Mouse (Mus musculus) CD4-positive, CD25-positive, alpha-beta regulatory T cell, adult 4 months (primary cell): ENCODE measurements around the gene Afap1l2. TPM values are rescaled to one million over a fixed set of nuclear protein-coding genes. Genes with fewer than 3 reads are reported as not detected.

Experiments used
- ATAC-seq: one replicate; pipeline ENCODE4 v1.8.0; 2017
- polyA plus RNA-seq, 2 experiments: library from polyadenylated mRNA; unstranded; fragments of 100-300 nt; shearing (Covaris generic); gene quantifications; one replicate each; pipeline ENCODE4 v1.2.1; 2017

The Afap1l2 gene
- polyA plus RNA-seq, 2 experiments from 2014 or later = not detected

DNA sequence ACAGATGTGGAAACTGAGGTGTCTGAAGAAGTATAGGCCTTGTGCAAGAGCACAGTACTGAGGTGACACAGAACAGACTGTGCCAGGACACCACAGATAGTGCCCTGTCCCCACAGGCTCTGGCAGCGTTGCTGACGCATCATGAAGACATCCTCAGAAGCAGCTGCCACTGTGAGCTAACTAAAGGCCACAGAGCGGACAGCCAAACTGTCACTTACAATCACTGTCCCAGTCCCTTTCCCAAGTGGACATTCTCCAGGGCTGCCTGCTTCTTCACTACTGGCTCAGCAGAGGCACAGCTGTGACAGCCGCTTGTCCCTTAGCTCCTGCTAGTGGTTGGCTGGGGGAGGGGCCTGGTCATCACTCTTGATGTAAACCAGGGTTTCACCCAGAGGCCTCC, 33.9 kb downstream of the Afap1l2 start:
- ATAC-seq = no peak

GRCm38 (mm10) chr19:56972768-56973167, 35.3 kb downstream of the Afap1l2 start:
- ATAC-seq = no peak

GRCm38 (mm10) chr19:56971347-56971746, 36.7 kb downstream of the Afap1l2 start:
- no peak for ATAC-seq

DNA sequence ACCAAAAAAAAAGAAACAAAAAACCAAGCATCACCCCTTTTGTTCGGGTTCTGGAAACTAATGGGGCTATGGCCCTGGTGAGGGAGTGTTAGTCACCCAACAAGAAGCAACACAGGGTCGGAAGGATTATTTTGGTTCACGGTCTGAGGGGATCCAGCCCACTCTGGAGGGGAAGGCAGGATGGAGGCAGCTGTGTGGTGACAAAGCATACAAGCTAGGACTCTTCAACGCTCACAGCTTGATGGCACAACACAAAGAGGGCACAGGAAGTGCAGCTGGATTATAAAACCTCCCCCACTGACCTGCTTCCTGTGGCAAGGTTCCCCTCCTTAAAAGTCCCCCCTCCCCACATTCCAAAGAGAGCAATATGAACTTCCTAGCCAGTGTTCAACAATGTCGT, 44.2 kb downstream of the Afap1l2 start:
- ATAC-seq = no peak

- ATAC-seq = no peak
These were observed 48.4 kb downstream of the Afap1l2 start for GRCm38 (mm10) chr19:56959601-56960000.

DNA sequence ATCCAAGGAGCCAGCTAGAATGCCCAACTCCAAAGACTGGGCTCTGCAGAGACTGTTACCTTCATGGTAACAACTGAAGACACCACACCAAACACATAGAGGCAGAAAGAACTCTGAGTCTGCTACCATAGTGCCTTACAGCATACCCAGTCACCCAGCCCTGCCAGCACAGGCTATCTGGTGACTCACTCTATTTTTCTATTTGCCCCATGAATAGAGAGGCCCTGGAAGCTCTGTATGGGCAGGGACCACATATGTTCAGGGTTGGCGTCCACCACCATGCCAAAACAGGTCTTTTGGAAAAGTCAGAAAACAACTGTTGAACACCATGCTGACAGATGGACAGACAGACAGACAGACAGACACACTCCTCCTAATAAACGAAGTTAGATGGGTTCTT, 49.0 kb downstream of the Afap1l2 start:
- no peak for ATAC-seq

GRCm38 (mm10) chr19:56958582-56959021, 49.4 kb downstream of the Afap1l2 start:
- ATAC-seq = no peak

GRCm38 (mm10) chr19:56958011-56958410, 50.0 kb downstream of the Afap1l2 start:
- ATAC-seq = no peak

DNA sequence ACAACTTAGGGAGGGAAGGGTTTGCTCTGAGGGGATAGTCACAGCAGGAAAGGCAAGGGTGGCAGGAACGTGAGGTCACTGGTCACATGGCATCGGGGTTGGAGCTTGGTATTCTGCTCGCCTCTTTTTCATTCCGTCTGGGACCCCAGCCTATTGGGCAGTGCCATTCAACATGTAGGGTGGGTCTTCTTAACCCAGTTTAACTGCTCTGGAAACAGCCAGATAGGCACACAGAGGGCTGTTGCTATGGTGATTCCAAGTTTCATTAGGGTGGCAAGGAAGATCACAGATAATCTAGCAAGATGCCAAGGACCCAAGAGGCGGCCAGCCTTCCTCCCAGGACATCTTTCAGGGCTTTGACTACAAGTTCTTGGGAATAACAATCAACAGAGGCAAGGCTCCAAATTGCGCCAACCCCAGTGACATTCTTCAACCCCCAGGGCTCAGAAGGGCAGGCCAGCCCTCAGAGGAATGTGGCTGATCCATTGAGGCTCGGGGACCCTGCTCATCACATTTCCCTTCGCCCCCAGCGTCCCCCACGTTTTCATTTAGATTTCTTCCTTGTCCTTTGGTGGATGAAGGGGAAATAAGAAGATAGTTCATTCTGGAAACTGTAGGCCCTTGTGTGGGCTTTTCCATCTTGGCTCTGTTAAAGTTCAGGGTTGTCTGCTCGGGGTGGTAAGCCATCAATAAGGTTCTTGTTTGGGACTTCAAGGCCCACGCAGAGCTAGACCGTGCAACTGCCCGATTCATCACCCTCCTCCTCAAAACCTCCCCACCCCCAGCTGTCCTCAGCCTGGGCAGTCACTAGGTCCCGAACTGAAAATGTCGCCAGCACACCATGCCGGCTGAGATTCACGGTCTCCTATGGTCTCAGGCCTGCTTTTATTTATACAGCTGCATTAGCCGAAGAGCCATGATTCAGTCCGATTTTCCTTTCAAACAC, 52.2 kb downstream of the Afap1l2 start:
- no peak for ATAC-seq

DNA sequence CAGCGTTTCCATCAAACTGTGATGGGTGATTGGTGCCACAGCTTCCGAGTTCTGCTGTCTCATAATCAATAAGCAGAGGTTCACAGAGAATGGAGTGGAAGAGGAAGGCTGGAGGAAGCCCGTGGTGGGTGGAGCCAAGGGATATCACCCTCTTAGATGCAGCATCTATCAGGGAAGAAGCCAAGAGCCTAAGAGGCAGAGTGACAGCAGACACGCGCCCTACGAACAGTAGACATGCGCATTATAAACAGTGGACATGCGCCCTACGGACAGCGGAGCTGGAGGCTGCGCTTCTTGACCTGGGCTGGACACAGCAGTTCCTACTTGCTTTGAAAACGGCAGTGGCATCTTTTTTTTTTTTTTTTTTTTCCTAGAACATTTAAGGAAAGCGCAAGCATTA, 53.2 kb downstream of the Afap1l2 start:
- no peak for ATAC-seq

GRCm38 (mm10) chr19:56953856-56954255, 54.2 kb downstream of the Afap1l2 start:
- no peak for ATAC-seq

- no peak for ATAC-seq
These were observed 57.2 kb downstream of the Afap1l2 start for GRCm38 (mm10) chr19:56950818-56951217.

GRCm38 (mm10) chr19:56949868-56950267, 58.2 kb downstream of the Afap1l2 start:
- ATAC-seq = no peak

DNA sequence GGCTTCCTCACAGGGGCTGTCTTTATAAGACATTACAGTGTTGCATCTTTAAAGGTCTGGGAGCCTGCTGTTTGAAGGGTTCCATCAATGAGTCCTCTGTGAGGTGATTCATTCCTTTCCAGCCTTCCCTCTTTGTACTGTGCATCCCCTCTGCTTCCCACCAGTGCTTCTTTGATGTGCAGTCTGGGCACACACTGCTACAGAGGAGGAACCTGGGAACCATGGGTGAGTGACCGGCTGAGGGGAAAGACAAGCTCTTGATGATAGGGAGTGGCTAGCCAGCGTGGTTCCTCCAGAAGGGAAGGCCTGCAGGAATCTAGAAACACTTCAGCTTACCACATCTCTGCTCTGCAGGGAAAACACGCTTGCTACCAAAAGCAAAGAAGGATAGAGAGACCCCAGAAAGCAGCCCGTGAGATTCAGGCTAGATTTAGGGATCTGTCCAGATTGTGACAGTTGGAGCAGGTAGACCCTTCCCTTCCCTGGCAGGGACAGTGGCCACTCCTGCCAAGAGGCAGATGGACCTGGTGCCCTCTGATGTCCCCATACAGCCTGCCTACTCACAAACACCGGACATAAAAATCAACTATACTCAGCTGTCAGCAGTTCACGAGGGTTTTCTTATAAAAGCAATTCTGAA, 59.9 kb downstream of the Afap1l2 start:
- no peak for ATAC-seq

DNA sequence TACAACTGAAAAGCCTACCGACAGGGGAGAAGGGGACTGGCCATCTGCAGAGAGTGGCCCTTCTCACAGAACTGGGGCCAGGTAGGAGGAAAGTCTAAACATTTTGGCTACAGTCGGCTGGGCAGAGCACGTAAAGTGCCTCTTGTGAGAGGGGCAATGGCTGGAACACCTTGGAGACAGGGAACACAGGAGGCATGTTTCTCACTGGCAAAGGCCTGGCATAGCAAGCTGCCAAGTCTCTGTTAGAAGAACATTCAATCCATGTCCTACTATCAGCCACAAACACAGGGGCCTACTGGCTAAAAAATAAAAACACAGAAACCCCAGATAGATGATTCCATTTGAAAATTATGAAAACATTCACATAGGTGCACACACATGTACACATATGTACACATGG, 61.3 kb downstream of the Afap1l2 start:
- no peak for ATAC-seq

DNA sequence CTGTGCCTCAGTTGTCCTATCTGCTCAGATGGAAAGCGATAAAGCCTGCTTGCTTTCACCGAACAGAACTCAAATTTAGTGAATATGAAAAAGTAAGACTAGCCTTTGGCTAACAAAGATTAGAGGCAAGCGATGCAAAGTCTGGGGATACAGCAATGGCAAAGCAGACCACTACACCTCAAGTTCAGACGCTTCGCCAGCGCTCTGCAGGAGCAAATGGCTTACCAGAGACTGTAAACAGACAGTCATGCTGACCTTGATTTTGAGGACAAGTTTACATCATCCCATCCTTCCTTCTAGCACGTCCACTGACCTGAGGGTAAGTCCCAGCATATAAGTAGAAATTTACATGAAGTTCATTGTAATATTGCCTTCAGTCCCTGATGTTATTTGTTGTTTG, 61.8 kb downstream of the Afap1l2 start:
- ATAC-seq = no peak

GRCm38 (mm10) chr19:56945621-56946020, 62.4 kb downstream of the Afap1l2 start:
- ATAC-seq = no peak

DNA sequence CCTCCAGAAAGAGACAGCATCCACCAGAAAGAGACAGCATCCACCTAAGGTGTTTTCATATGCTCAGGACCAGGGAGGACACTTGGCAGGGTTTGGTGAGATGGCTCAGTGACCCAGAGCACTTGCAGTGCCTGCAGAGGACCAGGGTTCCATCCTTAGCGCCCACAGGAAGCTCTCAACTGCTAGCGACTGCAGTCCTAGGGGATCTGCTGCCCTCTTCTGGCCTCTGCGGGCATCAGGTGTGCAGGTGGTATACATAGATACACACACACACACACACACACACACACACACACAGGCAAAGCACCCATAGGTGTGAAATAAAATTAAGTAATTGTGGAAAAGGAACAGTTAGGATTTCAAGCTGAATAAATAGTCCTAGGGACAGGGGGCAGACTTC, 63.2 kb downstream of the Afap1l2 start:
- ATAC-seq = no peak

DNA sequence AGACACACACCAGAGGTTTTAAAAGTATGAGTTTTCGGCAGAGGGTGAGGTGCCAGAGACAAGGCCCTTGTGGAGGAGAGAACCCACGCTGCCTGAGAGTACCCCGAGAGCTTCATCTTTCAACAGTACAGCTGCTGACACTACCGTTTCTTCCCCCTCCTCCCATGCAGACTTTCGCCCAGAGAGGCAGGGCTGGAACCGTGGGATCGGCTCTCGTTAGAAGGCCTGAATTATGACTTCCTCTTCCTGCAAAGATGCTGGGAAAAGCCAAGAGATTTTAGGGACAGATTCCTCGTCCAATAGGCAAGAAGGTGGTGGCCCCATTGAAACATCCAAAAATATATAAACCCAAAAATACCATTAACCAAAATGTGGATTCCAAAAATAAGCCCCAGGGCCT, 63.8 kb downstream of the Afap1l2 start:
- no peak for ATAC-seq

DNA sequence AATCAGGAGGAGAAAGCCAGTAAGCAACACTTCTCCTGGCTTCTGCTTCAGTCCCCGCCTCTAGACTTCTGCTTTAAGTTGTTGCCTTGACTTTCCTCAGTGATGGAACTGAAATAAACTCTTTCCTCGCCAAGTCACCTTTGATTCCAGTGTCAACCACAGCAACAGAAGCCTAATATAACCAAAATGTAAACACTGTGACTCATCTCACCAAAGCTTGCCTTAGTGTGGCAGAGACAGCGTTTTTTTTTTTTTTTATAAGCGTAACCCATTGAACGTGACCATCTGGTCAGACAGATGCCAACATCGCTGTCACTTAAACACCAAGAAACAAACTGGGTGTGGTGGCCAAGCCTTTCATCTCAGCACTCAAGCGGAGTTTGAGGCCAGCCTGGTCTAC, 65.8 kb downstream of the Afap1l2 start:
- ATAC-seq = no peak

- ATAC-seq = no peak
These were observed 67.5 kb downstream of the Afap1l2 start for GRCm38 (mm10) chr19:56940507-56940906.

DNA sequence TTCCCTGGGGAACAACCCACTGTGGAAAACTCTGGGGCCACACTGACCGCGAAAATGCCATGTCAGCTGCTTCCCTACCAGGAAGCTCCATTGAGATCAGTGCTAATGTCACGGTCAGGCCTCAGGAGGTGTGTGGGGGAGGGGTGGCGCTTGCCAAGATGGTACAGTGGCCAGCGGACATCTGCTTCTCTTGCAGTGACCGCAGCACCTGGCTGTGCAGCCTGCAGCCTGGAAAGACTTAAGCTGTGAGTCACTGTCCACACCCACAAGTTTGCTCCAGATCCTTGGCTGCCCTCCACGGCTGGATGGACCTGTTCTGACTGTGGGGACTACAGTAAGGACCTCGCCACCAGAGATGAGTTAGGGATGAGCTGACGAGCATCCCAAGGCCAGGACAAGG, 68.2 kb downstream of the Afap1l2 start:
- no peak for ATAC-seq

DNA sequence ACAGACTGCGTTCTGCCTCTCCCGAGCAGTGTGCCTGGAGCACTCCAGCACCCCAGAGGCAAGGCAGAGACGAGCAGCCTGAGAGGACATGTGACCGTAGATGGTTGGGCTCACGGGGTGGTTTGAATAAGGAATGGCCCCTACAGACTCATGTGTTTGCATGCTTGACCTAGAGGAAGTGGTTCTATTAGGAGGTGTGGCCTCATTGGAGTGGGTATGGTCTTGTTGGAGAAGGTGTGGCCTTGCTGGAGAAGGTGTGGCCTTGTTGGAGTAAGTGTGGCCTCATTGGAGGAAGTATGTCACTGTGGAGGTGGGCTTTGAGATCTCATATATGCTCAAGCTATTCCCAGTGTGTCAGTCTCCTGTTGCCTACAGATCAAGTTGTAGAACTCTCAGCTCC, 70.1 kb downstream of the Afap1l2 start:
- ATAC-seq = no peak

GRCm38 (mm10) chr19:56936253-56936652, 71.8 kb downstream of the Afap1l2 start:
- ATAC-seq = no peak
